Mouse (Mus musculus) right cerebral cortex, postnatal 10 days (tissue): ENCODE results near the gene Slco2a1.
"Not testable (repeated sequence)": the region's sequence is repeated elsewhere in the genome, so short reads cannot be mapped to it uniquely, and the experiment has no call there.

Experiments
- DNase-seq, 2 experiments: peaks; one replicate each; pipeline ENCODE4 v3.0.0; 2021; ENCODE audit warnings: low spot score in 2 of 2

The Slco2a1 gene

GRCm38 (mm10) chr9:103082246-103082975 lies 93.9 kb downstream of the Slco2a1 start:
- DNase-seq, result no peak

- DNase-seq, result no peak
Measured at GRCm38 (mm10) chr9:103083405-103083804, 94.9 kb downstream of the Slco2a1 start.

- DNase-seq, result no peak
Measured at GRCm38 (mm10) chr9:103086736-103087135, 98.2 kb downstream of the Slco2a1 start.

GRCm38 (mm10) chr9:103087301-103087700 lies 98.8 kb downstream of the Slco2a1 start:
- DNase-seq, result no peak

- DNase-seq, result no peak
Measured at GRCm38 (mm10) chr9:103088661-103089060, 100.1 kb downstream of the Slco2a1 start.

- DNase-seq, result peak in 1 of 2 experiments; percentile 44
Measured at GRCm38 (mm10) chr9:103090116-103090875, 101.8 kb downstream of the Slco2a1 start.

GRCm38 (mm10) chr9:103091039-103091883 lies 102.7 kb downstream of the Slco2a1 start:
- DNase-seq, result no peak

GRCm38 (mm10) chr9:103092248-103092647 lies 103.7 kb downstream of the Slco2a1 start:
- peak; percentile 78 to 82 for DNase-seq

GRCm38 (mm10) chr9:103093681-103094080 lies 105.2 kb downstream of the Slco2a1 start:
- DNase-seq, result no peak

- DNase-seq, result not testable (repeated sequence)
Measured at GRCm38 (mm10) chr9:103108341-103108798, 119.9 kb downstream of the Slco2a1 start.

- no peak for DNase-seq
Measured at GRCm38 (mm10) chr9:103108943-103109670, 120.6 kb downstream of the Slco2a1 start.

- no peak for DNase-seq
Measured at GRCm38 (mm10) chr9:103109911-103110310, 121.4 kb downstream of the Slco2a1 start.

- peak; percentile 26 to 47 for DNase-seq
Measured at GRCm38 (mm10) chr9:103110727-103111501, 122.4 kb downstream of the Slco2a1 start.

GRCm38 (mm10) chr9:103111621-103112470 lies 123.3 kb downstream of the Slco2a1 start, which contains the start of gene Rab6b:
Gene Rab6b (plus strand): TSS chr9:103111787.
- peak; percentile 88 to 89 for DNase-seq

- peak; percentile 59 to 76 for DNase-seq
Measured at GRCm38 (mm10) chr9:103112471-103113271, 124.2 kb downstream of the Slco2a1 start.

- DNase-seq, result peak; percentile 58 to 69
Measured at GRCm38 (mm10) chr9:103113351-103113750, 124.8 kb downstream of the Slco2a1 start.

GRCm38 (mm10) chr9:103114326-103114725 lies 125.8 kb downstream of the Slco2a1 start:
- DNase-seq, result peak in 1 of 2 experiments; percentile 27

GRCm38 (mm10) chr9:103114901-103115300 lies 126.4 kb downstream of the Slco2a1 start:
- peak; percentile 31 to 51 for DNase-seq
